Mouse (Mus musculus): ENCODE data around the gene Sfmbt2. TPM values are rescaled to one million over a fixed set of nuclear protein-coding genes. Genes with fewer than 3 reads are reported as not detected.
A peak's percentile ranks its signal among the peaks of the same experiment; 100 is the strongest.
"Not testable (repeated sequence)": the region's sequence is repeated elsewhere in the genome, so short reads cannot be mapped to it uniquely, and the experiment has no call there.

Sfmbt2 gene
- polyA plus RNA-seq (2015; fragmentation: Nextera tagmentation; extraction: Ambion mirVana), result 0.65 and 0.93 TPM in 2 replicates

- no peaks in the 10 kb centered on the region for H3K9me3 ChIP-seq (ENCODE audit: control insufficient read depth, low read length)
- peaks cover 54% of the 10 kb centered on the region for H3K27me3 ChIP-seq (replicated peaks; ENCODE audit: control insufficient read depth, insufficient read depth, low read length)
- peaks cover 10% of the 10 kb centered on the region for H3K4me1 ChIP-seq (ENCODE audit: control insufficient read depth, insufficient read depth, low read length)
- no peak within 1 kb of the TSS for H3K4me3 ChIP-seq (ENCODE audit: low read length)
- H3K4me2 ChIP-seq (ENCODE audit: low read depth, low read length), result no peak within 1 kb of the TSS
- H3K27ac ChIP-seq (ENCODE audit: low read length), result no peak within 1 kb of the TSS
- no peaks in the 10 kb centered on the region for H3K36me3 ChIP-seq (ENCODE audit: control insufficient read depth, insufficient read depth, low read length)
- no peak within 1 kb of the TSS for H3K9ac ChIP-seq (ENCODE audit: low read depth, low read length)
- WGBS, result 1% methylated on average over 10 of the region's 10 CpGs
- ATAC-seq, result no peak
Observed at GRCm38 (mm10) chr2:10370176-10370575, at the start of gene Sfmbt2. Gene Sfmbt2, plus strand, starts transcription at chr2:10370510.

DNA sequence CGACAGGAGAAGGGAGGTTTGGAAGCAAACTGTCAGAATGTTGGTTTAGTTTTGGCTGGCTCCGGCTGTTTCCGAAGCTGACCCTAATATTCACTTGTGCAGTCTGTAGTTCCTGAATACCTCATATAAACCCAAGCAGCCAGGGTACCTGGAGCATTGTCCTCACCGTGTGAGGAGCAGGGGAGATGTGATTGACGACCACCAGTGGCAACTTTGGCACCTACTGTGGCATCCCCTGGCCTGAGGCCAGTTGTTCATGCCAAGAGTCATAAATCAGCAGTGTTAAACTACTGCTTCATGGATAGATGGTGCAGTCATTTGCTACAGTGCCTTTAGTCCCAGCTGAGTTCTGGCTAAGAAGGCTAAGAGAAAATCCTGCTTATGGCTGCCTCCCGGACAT is 49.2 kb upstream of the Sfmbt2 start:
- Histone ChIP-seq H3K4me2 (ENCODE audit: low read depth, low read length) (no peak overlapping the region), H3K36me3 (ENCODE audit: control insufficient read depth, insufficient read depth, low read length) (no peaks in the 10 kb centered on the region), H3K9me3 (ENCODE audit: control insufficient read depth, low read length) (no peaks in the 10 kb centered on the region), H3K27me3 (replicated peaks; ENCODE audit: control insufficient read depth, insufficient read depth, low read length) (no peaks in the 10 kb centered on the region), H3K27ac (ENCODE audit: low read length) (no peak overlapping the region), H3K9ac (ENCODE audit: low read depth, low read length) (no peak overlapping the region), H3K4me1 (ENCODE audit: control insufficient read depth, insufficient read depth, low read length) (no peaks in the 10 kb centered on the region), H3K4me3 (ENCODE audit: low read length) (no peak overlapping the region)
- WGBS, result 47% methylated on average over 6 of the region's 6 CpGs
- no peak for ATAC-seq

DNA sequence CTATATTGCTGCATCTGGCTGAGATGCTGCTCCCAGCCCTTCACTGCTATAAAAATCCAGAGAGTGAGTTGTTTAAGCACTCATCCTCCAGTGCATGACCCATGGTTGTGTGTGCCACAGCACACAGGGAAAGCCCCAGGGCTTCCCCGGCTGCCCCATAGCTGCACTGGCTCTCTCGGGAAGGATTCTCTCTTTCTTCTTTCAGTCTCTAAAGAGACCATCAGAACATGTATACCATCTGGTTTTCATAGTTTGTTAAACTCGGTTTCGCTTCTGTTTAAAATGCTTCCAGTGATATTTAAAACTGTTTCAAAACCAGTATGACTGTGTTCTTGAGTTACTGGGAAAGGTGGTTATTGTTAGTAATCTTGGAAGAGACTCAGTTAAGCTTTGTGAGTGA is 47.1 kb upstream of the Sfmbt2 start:
- no peak overlapping the region for H3K9ac ChIP-seq (ENCODE audit: low read depth, low read length)
- H3K27ac ChIP-seq (ENCODE audit: low read length), result no peak overlapping the region
- H3K4me3 ChIP-seq (ENCODE audit: low read length), result no peak overlapping the region
- H3K4me2 ChIP-seq (ENCODE audit: low read depth, low read length), result no peak overlapping the region
- no peak for ATAC-seq
- no peaks in the 10 kb centered on the region for H3K4me1 ChIP-seq (ENCODE audit: control insufficient read depth, insufficient read depth, low read length)
- H3K9me3 ChIP-seq (ENCODE audit: control insufficient read depth, low read length), result no peaks in the 10 kb centered on the region
- H3K27me3 ChIP-seq (replicated peaks; ENCODE audit: control insufficient read depth, insufficient read depth, low read length), result no peaks in the 10 kb centered on the region
- 77% methylated on average over 4 of the region's 4 CpGs for WGBS
- H3K36me3 ChIP-seq (ENCODE audit: control insufficient read depth, insufficient read depth, low read length), result no peaks in the 10 kb centered on the region

DNA sequence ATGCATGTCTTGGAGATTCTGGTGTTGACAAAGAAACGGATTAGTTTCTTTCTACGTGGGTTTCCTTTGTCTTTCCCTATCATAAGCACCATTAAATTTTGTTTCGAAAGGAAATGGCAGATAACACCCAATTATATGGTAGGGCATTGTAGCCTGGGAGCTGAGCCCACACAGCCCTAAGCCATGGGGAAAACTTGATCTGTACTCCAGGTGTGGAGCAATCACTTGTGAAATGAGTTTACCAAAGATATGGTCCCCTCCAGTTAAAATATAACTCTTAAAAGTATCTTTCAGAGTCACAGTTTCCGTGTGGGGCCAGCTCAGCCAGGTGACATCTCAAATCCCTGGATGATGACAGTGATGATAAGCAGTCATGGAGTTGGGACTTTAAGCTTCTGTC is 45.3 kb upstream of the Sfmbt2 start:
- H3K9me3 ChIP-seq (ENCODE audit: control insufficient read depth, low read length), result no peaks in the 10 kb centered on the region
- ATAC-seq, result peak; percentile 76

DNA sequence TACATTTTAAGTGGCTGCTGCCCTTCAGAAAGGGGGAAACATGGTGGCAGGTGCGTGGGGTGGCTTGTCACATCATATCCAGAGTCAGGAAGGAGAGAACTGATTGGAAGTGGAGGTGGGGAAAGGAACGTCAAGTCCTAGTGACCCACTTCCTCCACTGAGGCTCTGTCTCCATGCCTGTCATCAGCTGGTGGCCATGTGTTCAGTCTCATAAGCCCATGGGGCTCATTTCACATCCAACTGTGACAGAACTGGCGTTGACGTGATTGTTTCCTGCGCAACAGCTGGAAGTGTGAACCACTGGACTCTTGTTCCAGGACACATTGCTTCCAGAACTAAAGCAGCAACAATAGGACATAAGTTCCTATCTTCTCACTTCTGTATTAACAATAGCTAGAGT is 40.1 kb upstream of the Sfmbt2 start:
- Histone ChIP-seq H3K36me3 (ENCODE audit: control insufficient read depth, insufficient read depth, low read length) (no peaks in the 10 kb centered on the region), H3K9me3 (ENCODE audit: control insufficient read depth, low read length) (no peaks in the 10 kb centered on the region), H3K27me3 (replicated peaks; ENCODE audit: control insufficient read depth, insufficient read depth, low read length) (no peaks in the 10 kb centered on the region), H3K9ac (ENCODE audit: low read depth, low read length) (no peak overlapping the region), H3K27ac (ENCODE audit: low read length) (no peak overlapping the region), H3K4me3 (ENCODE audit: low read length) (no peak overlapping the region), H3K4me1 (ENCODE audit: control insufficient read depth, insufficient read depth, low read length) (no peaks in the 10 kb centered on the region), H3K4me2 (ENCODE audit: low read depth, low read length) (no peak overlapping the region)
- WGBS, result 76% methylated on average over 5 of the region's 5 CpGs
- ATAC-seq, result no peak

More for the DNA sequence above, 45.3 kb upstream of the Sfmbt2 start:
- Histone ChIP-seq H3K27ac (ENCODE audit: low read length) (no peak overlapping the region), H3K9ac (ENCODE audit: low read depth, low read length) (no peak overlapping the region), H3K4me3 (ENCODE audit: low read length) (no peak overlapping the region), H3K27me3 (replicated peaks; ENCODE audit: control insufficient read depth, insufficient read depth, low read length) (no peaks in the 10 kb centered on the region), H3K4me1 (ENCODE audit: control insufficient read depth, insufficient read depth, low read length) (no peaks in the 10 kb centered on the region), H3K4me2 (ENCODE audit: low read depth, low read length) (no peak overlapping the region), H3K36me3 (ENCODE audit: control insufficient read depth, insufficient read depth, low read length) (no peaks in the 10 kb centered on the region)
- WGBS, result 57% methylated on average over 4 of the region's 4 CpGs

DNA sequence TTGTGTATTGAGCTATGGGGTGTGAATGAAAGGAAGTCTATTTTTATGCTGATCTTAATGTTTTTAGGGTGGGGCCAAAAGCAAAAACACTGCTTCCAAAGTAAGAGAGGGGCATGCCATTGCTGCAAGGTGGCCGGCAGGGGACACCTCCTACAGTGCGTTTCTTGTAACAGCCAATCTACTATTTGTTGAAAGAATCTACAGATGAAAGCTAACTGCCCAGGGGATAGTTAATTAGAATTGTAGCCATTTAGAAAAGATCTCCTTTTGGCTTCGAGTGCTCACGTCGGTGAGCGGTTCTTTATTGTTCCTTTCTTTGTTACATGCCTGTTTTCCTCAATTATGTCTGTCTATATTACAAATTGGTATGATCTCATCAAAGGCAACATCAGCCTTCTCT is 36.0 kb upstream of the Sfmbt2 start:
- WGBS, result 39% methylated on average over 6 of the region's 6 CpGs
- no peak overlapping the region for H3K4me2 ChIP-seq (ENCODE audit: low read depth, low read length)
- H3K9me3 ChIP-seq (ENCODE audit: control insufficient read depth, low read length), result no peaks in the 10 kb centered on the region
- H3K9ac ChIP-seq (ENCODE audit: low read depth, low read length), result no peak overlapping the region
- H3K36me3 ChIP-seq (ENCODE audit: control insufficient read depth, insufficient read depth, low read length), result no peaks in the 10 kb centered on the region
- H3K4me1 ChIP-seq (ENCODE audit: control insufficient read depth, insufficient read depth, low read length), result no peaks in the 10 kb centered on the region
- ATAC-seq, result no peak
- H3K27ac ChIP-seq (ENCODE audit: low read length), result no peak overlapping the region
- H3K27me3 ChIP-seq (replicated peaks; ENCODE audit: control insufficient read depth, insufficient read depth, low read length), result no peaks in the 10 kb centered on the region
- no peak overlapping the region for H3K4me3 ChIP-seq (ENCODE audit: low read length)

DNA sequence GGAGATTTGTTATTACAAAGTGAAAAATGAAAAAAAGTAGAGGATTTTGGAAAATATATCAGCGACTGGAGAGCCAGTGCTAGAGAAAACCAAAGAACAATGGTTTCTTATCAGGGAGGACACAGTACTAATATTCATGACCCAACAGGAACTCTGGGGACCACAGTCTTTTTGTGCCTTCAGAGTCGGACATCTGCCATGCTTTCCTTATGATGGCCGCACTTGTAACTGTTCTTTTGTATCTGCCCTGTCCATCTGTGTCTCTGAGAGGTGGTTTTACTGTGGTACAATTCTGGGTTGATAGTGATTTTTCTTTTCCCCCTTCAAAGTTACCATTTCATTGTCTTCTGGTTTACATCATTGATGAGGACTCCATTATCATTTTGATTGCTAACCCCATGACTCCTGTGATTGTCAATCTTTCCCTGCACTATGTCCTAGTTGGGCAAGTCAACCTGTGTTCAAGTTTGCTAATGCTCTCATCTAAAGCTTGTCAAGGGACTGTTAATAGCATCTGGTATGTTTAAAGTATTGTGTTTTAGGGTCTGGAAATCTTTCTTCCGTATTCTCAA is 35.2 kb upstream of the Sfmbt2 start:
- WGBS, result 63% methylated on average over 4 of the region's 4 CpGs
- H3K36me3 ChIP-seq (ENCODE audit: control insufficient read depth, insufficient read depth, low read length), result no peaks in the 10 kb centered on the region
- no peak for ATAC-seq
- H3K9ac ChIP-seq (ENCODE audit: low read depth, low read length), result no peak overlapping the region
- no peaks in the 10 kb centered on the region for H3K27me3 ChIP-seq (replicated peaks; ENCODE audit: control insufficient read depth, insufficient read depth, low read length)
- no peaks in the 10 kb centered on the region for H3K9me3 ChIP-seq (ENCODE audit: control insufficient read depth, low read length)
- H3K4me1 ChIP-seq (ENCODE audit: control insufficient read depth, insufficient read depth, low read length), result no peaks in the 10 kb centered on the region
- H3K4me2 ChIP-seq (ENCODE audit: low read depth, low read length), result no peak overlapping the region
- H3K4me3 ChIP-seq (ENCODE audit: low read length), result no peak overlapping the region
- no peak overlapping the region for H3K27ac ChIP-seq (ENCODE audit: low read length)

GRCm38 (mm10) chr2:10340022-10340421 is 30.3 kb upstream of the Sfmbt2 start:
- H3K9ac ChIP-seq (ENCODE audit: low read depth, low read length), result no peak overlapping the region
- no peaks in the 10 kb centered on the region for H3K36me3 ChIP-seq (ENCODE audit: control insufficient read depth, insufficient read depth, low read length)
- no peaks in the 10 kb centered on the region for H3K9me3 ChIP-seq (ENCODE audit: control insufficient read depth, low read length)
- no peak overlapping the region for H3K27ac ChIP-seq (ENCODE audit: low read length)
- no peaks in the 10 kb centered on the region for H3K4me1 ChIP-seq (ENCODE audit: control insufficient read depth, insufficient read depth, low read length)
- WGBS, result 31% methylated on average over 1 of the region's 1 CpGs
- no peak overlapping the region for H3K4me3 ChIP-seq (ENCODE audit: low read length)
- no peak overlapping the region for H3K4me2 ChIP-seq (ENCODE audit: low read depth, low read length)
- no peaks in the 10 kb centered on the region for H3K27me3 ChIP-seq (replicated peaks; ENCODE audit: control insufficient read depth, insufficient read depth, low read length)
- ATAC-seq, result no peak

GRCm38 (mm10) chr2:10343523-10343922 is 26.8 kb upstream of the Sfmbt2 start:
- Histone ChIP-seq H3K27me3 (replicated peaks; ENCODE audit: control insufficient read depth, insufficient read depth, low read length) (no peaks in the 10 kb centered on the region), H3K36me3 (ENCODE audit: control insufficient read depth, insufficient read depth, low read length) (no peaks in the 10 kb centered on the region), H3K4me1 (ENCODE audit: control insufficient read depth, insufficient read depth, low read length) (no peaks in the 10 kb centered on the region), H3K9me3 (ENCODE audit: control insufficient read depth, low read length) (no peaks in the 10 kb centered on the region), H3K4me3 (ENCODE audit: low read length) (no peak overlapping the region), H3K9ac (ENCODE audit: low read depth, low read length) (no peak overlapping the region), H3K4me2 (ENCODE audit: low read depth, low read length) (no peak overlapping the region), H3K27ac (ENCODE audit: low read length) (no peak overlapping the region)
- 79% methylated on average over 5 of the region's 5 CpGs for WGBS
- ATAC-seq, result no peak

DNA sequence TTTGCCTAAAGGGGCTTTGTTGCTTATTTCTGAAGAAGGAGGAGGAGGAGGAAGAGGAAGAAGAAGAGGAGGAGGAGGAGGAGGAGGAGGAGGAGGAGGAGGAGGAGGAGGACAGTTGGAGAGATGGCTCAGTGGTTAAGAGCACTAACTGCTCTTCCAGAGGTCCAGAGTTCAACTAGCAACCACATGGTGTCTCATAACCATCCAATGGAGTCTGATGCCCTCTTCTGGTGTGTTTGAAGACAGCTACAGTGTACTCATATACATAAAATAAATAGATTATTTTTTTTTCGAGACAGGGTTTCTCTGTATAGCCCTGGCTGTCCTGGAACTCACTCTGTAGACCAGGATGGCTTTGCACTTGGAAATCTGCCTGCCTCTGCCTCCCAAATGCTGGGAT is 26.2 kb upstream of the Sfmbt2 start:
- ATAC-seq; H3K27ac ChIP-seq (ENCODE audit: low read length): not testable (repeated sequence)

More for the DNA sequence above, 26.2 kb upstream of the Sfmbt2 start:
- not testable (repeated sequence) for H3K27me3 ChIP-seq (replicated peaks; ENCODE audit: control insufficient read depth, insufficient read depth, low read length); H3K4me1 ChIP-seq (ENCODE audit: control insufficient read depth, insufficient read depth, low read length); H3K36me3 ChIP-seq (ENCODE audit: control insufficient read depth, insufficient read depth, low read length); H3K9ac ChIP-seq (ENCODE audit: low read depth, low read length); H3K4me3 ChIP-seq (ENCODE audit: low read length); H3K4me2 ChIP-seq (ENCODE audit: low read depth, low read length); H3K9me3 ChIP-seq (ENCODE audit: control insufficient read depth, low read length)
- WGBS, result 84% methylated on average over 1 of the region's 1 CpGs

Measured in intestine, embryonic 16.5 days (tissue).